Mouse (Mus musculus) right cerebral cortex, postnatal 36 days (tissue): ENCODE measurements around the gene Gm10721.
A peak's percentile ranks its signal among the peaks of the same experiment; 100 is the strongest.
"Not testable (repeated sequence)": the region's sequence is repeated elsewhere in the genome, so short reads cannot be mapped to it uniquely, and the experiment has no call there.

Source experiments
- DNase-seq, 2 experiments: peaks; one replicate each; pipeline ENCODE4 v3.0.0; 2022; ENCODE audit warnings: low spot score in 2 of 2, mixed read lengths in 1 of 2

The Gm10721 gene

GRCm38 (mm10) chr9:3025653-3026052 is 12.7 kb downstream of the Gm10721 start:
- DNase-seq, result peak; percentile 33 to 55

GRCm38 (mm10) chr9:3026136-3026535 is 13.2 kb downstream of the Gm10721 start:
- not testable (repeated sequence) for DNase-seq

DNA sequence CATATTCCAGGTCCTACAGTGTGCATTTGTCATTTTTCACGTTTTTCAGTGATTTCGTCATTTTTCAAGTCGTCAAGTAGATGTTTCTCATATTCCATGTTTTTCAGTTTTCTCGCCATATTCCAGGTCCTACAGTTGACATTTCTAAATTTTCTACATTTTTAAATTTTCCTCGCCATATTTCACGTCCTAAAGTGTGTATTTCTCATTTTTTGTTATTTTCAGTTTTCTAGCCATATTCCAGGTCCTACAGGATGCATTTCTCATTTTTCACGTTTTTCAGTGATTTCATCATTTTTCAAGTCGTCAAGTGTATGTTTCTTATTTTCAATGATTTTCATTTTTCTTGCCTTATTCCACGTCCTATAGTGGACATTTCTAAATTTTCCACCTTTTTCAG is 13.8 kb downstream of the Gm10721 start:
- not testable (repeated sequence) for DNase-seq

GRCm38 (mm10) chr9:3027200-3027599 is 14.3 kb downstream of the Gm10721 start:
- not testable (repeated sequence) for DNase-seq

DNA sequence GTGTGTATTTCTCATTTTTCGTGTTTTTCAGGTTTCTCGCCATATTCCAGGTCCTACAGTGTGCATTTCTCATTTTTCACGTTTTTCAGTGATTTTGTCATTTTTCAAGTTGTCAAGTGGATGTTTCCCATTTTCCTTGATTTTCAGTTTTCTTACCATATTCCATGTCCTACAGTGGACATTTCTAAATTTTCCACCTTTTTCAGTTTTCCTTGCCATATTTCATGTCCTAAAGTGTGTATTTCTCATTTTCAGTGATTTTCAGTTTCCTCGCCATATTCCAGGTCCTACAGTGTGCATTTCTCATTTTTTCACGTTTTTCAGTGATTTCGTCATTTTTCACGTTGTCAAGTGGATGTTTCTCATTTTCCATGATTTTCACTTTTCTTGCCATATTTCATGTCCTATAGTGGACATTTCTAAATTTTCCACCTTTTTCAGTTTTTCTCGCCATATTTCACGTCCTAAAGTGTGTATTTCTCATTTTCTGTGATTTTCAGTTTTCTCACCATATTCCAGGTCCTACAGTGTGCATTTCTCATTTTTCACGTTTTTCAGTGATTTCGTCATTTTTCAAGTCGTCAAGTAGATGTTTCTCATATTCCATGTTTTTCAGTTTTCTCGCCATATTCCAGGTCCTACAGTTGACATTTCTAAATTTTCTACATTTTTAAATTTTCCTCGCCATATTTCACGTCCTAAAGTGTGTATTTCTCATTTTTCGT is 16.5 kb downstream of the Gm10721 start:
- DNase-seq, result peak in 1 of 2 experiments; percentile 1

- DNase-seq, result not testable (repeated sequence)
These were observed 17.9 kb downstream of the Gm10721 start for GRCm38 (mm10) chr9:3030677-3031318.

DNA sequence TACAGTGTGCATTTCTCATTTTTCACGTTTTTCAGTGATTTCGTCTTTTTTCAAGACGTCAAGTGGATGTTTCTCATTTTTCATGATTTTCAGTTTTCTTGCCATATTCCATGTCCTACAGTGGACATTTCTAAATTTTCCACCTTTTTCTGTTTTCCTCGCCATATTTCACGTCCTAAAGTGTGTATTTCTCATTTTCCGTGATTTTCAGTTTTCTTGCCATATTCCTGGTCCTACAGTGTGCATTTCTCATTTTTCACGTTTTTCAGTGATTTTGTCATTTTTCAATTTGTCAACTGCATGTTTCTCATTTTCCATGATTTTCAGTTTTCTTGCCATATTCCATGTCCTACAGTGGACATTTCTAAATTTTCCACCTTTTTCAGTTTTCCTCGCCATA is 21.4 kb downstream of the Gm10721 start, which contains the start of gene Gm17535:
Gene Gm17535, plus strand, starts transcription at position 301 of the 400 bp plus-strand sequence.
- DNase-seq, result not testable (repeated sequence)

GRCm38 (mm10) chr9:3036577-3036976 is 23.6 kb downstream of the Gm10721 start, which contains the start of gene Gm10715:
TSS of gene Gm10715 (plus strand) at chr9:3036877.
- DNase-seq, result not testable (repeated sequence)

- DNase-seq, result not testable (repeated sequence)
These were observed 25.2 kb downstream of the Gm10721 start for GRCm38 (mm10) chr9:3038161-3038560.
